Mouse (Mus musculus) MEL (cell line): Measurements from ENCODE around the gene Ccdc34. TPM values are rescaled to one million over a fixed set of nuclear protein-coding genes. Genes with fewer than 3 reads are reported as not detected.

Experiments used
- DNase-seq: peaks from one replicate; pipeline ENCODE4 v3.0.0; 2011; ENCODE audit warnings: low read depth, low spot score
- H3K27ac ChIP-seq: 2 replicates; pipeline ENCODE4 v1.5.1; 2012; ENCODE audit warnings: low read depth, mild to moderate bottlenecking, control low read depth, low read length, moderate library complexity; ENCODE audit not compliant: control insufficient read depth
- H3K27me3 ChIP-seq, 2 experiments: fragments of 150-350 bp in 1 of 2; sonication (generic) in 1 of 2; 2 replicates each; pipeline ENCODE4 v1.6.1; 2012; ENCODE audit warnings: low read length in 2 of 2, mild to moderate bottlenecking in 2 of 2, improper control_type of control experiment in 1 of 2, moderate library complexity in 1 of 2; ENCODE audit not compliant: insufficient read depth in 2 of 2, control insufficient read depth in 1 of 2
- H3K36me3 ChIP-seq, 2 experiments: 2 replicates each; pipeline ENCODE4 v1.6.1; 2012 to 2014; ENCODE audit warnings: low read length in 2 of 2, improper control_type of control experiment in 1 of 2, inconsistent platforms in 1 of 2, mild to moderate bottlenecking in 1 of 2; ENCODE audit not compliant: insufficient read depth in 2 of 2, control insufficient read depth in 1 of 2
- H3K4me1 ChIP-seq, 2 experiments: fragments of 150-350 bp in 1 of 2; sonication (generic) in 1 of 2; 2 replicates each; pipeline ENCODE4 v1.6.1; 2012; ENCODE audit warnings: low read length in 2 of 2, improper control_type of control experiment in 1 of 2, mild to moderate bottlenecking in 1 of 2; ENCODE audit not compliant: insufficient read depth in 2 of 2, control insufficient read depth in 1 of 2
- H3K4me3 ChIP-seq, 2 experiments: fragments of 150-350 bp in 1 of 2; sonication (generic) in 1 of 2; 2 replicates each; pipeline ENCODE4 v1.5.1; 2012; ENCODE audit warnings: low read depth in 2 of 2, low read length in 2 of 2, mild to moderate bottlenecking in 2 of 2, moderate library complexity in 2 of 2, control low read depth in 1 of 2, improper control_type of control experiment in 1 of 2; ENCODE audit not compliant: control insufficient read depth in 1 of 2, insufficient read depth in 1 of 2
- H3K79me2 ChIP-seq: 2 replicates; pipeline ENCODE4 v1.6.1; 2012; ENCODE audit warnings: mild to moderate bottlenecking, low read length, moderate library complexity; ENCODE audit not compliant: control insufficient read depth, poor library complexity, insufficient read depth
- H3K9ac ChIP-seq: 2 replicates; pipeline ENCODE4 v1.6.1; 2012; ENCODE audit warnings: low read depth, mild to moderate bottlenecking, control low read depth, low read length, moderate library complexity; ENCODE audit not compliant: control insufficient read depth, poor library complexity, severe bottlenecking
- H3K9me3 ChIP-seq: fragments of 150-350 bp; sonication (generic); replicated peaks from 2 replicates; pipeline ENCODE4 v1.6.1; 2012; ENCODE audit warnings: mild to moderate bottlenecking, low read length, improper control_type of control experiment, moderate library complexity; ENCODE audit not compliant: insufficient read depth
- BHLHE40 ChIP-seq: IDR thresholded peaks from 2 replicates; pipeline ENCODE4 v1.6.1; 2012; ENCODE audit warnings: low read depth, mild to moderate bottlenecking, inconsistent platforms, low read length, improper control_type of control experiment, borderline replicate concordance
- CHD1 ChIP-seq: IDR thresholded peaks from 2 replicates; pipeline ENCODE4 v1.6.1; 2012; ENCODE audit warnings: low read depth, mild to moderate bottlenecking, inconsistent platforms, low read length, improper control_type of control experiment
- CHD2 ChIP-seq: IDR thresholded peaks from 2 replicates; pipeline ENCODE4 v1.6.1; 2011; ENCODE audit warnings: low read length, improper control_type of control experiment
- E2F4 ChIP-seq: IDR thresholded peaks from 2 replicates; pipeline ENCODE4 v1.6.1; 2011; ENCODE audit warnings: low read depth, low read length, improper control_type of control experiment, borderline replicate concordance
- ELF1 ChIP-seq: IDR thresholded peaks from 2 replicates; pipeline ENCODE4 v1.6.1; 2014; ENCODE audit warnings: low read depth, mild to moderate bottlenecking, inconsistent platforms, low read length, improper control_type of control experiment, moderate library complexity
- ETS1 ChIP-seq: IDR thresholded peaks from 2 replicates; pipeline ENCODE4 v1.6.1; 2012; ENCODE audit warnings: low read depth, mild to moderate bottlenecking, inconsistent platforms, low read length, improper control_type of control experiment, moderate library complexity
- KAT2A ChIP-seq: conservative IDR thresholded peaks from 2 replicates; pipeline ENCODE4 v1.6.1; 2012; ENCODE audit warnings: low read depth, low read length, improper control_type of control experiment, inconsistent platforms
- MAZ ChIP-seq: IDR thresholded peaks from 2 replicates; pipeline ENCODE4 v1.6.1; 2012; ENCODE audit warnings: low read depth, mild to moderate bottlenecking, inconsistent platforms, low read length, improper control_type of control experiment
- MXI1 ChIP-seq: IDR thresholded peaks from 2 replicates; pipeline ENCODE4 v1.6.1; 2011; ENCODE audit warnings: mild to moderate bottlenecking, low read depth, low read length, improper control_type of control experiment
- MYC ChIP-seq: IDR thresholded peaks from 2 replicates; pipeline ENCODE4 v1.6.1; 2011; ENCODE audit warnings: low read depth, mild to moderate bottlenecking, low read length, improper control_type of control experiment, moderate library complexity
- POLR2AphosphoS5 ChIP-seq: IDR thresholded peaks from 2 replicates; pipeline ENCODE4 v1.6.1; 2012; ENCODE audit warnings: low read depth, borderline replicate concordance, mild to moderate bottlenecking, inconsistent platforms, low read length, moderate library complexity, mixed read lengths
- RCOR1 ChIP-seq: IDR thresholded peaks from 2 replicates; pipeline ENCODE4 v1.6.1; 2012; ENCODE audit warnings: low read depth, mild to moderate bottlenecking, inconsistent platforms, low read length, improper control_type of control experiment
- SIN3A ChIP-seq: IDR thresholded peaks from 2 replicates; pipeline ENCODE4 v1.6.1; 2012; ENCODE audit warnings: low read length, improper control_type of control experiment, inconsistent platforms
- SMC3 ChIP-seq: IDR thresholded peaks from 2 replicates; pipeline ENCODE4 v1.6.1; 2011; ENCODE audit warnings: low read depth, low read length, improper control_type of control experiment
- TAL1 ChIP-seq: IDR thresholded peaks from 2 replicates; pipeline ENCODE4 v1.6.1; 2012; ENCODE audit warnings: mild to moderate bottlenecking, inconsistent platforms, low read length, moderate library complexity, mixed read lengths
- UBTF ChIP-seq: IDR thresholded peaks from 2 replicates; pipeline ENCODE4 v1.6.1; 2012; ENCODE audit warnings: low read depth, mild to moderate bottlenecking, inconsistent platforms, low read length, improper control_type of control experiment, moderate library complexity, borderline replicate concordance; ENCODE audit not compliant: insufficient read depth
- USF2 ChIP-seq, 2 experiments: IDR thresholded peaks; 2 replicates each; pipeline ENCODE4 v1.6.1; 2011 to 2012; ENCODE audit warnings: improper control_type of control experiment in 2 of 2, low read length in 2 of 2, borderline replicate concordance in 1 of 2, inconsistent platforms in 1 of 2, low read depth in 1 of 2, mild to moderate bottlenecking in 1 of 2; ENCODE audit not compliant: insufficient read depth in 1 of 2
- ZC3H11A ChIP-seq: IDR thresholded peaks from 2 replicates; pipeline ENCODE4 v1.6.1; 2012; ENCODE audit warnings: low read depth, mild to moderate bottlenecking, inconsistent platforms, low read length, improper control_type of control experiment
- ZKSCAN1 ChIP-seq: IDR thresholded peaks from 2 replicates; pipeline ENCODE4 v1.6.1; 2012; ENCODE audit warnings: low read depth, mild to moderate bottlenecking, inconsistent platforms, low read length, improper control_type of control experiment, moderate library complexity
- ZMIZ1 ChIP-seq: IDR thresholded peaks from 2 replicates; pipeline ENCODE4 v1.6.1; 2012; ENCODE audit warnings: low read depth, mild to moderate bottlenecking, inconsistent platforms, low read length, improper control_type of control experiment, moderate library complexity
- polyA plus RNA-seq, 2 experiments: library from polyadenylated mRNA; stranded (reverse) in 1 of 2; unstranded in 1 of 2; fragments of >175 nt in 1 of 2; fragments of >200 nt in 1 of 2; gene quantifications; 2 replicates each; pipeline versions ENCODE4 v1.2.1 to v1.2.4; 2012; ENCODE audit warnings: low replicate concordance in 2 of 2, low read depth in 1 of 2; ENCODE audit not compliant: insufficient read length in 2 of 2, insufficient read depth in 1 of 2, missing spikeins in 1 of 2
- total RNA-seq: library from RNA; depleted of rRNA; stranded (reverse); fragments of 300-350 nt; gene quantifications from 2 replicates; pipeline ENCODE4 v1.2.3, GENCODE M21; 2012

The Ccdc34 gene
- total and polyA plus RNA-seq, 3 experiments = 14.1 to 39.0 TPM; not detected in 1

DNA sequence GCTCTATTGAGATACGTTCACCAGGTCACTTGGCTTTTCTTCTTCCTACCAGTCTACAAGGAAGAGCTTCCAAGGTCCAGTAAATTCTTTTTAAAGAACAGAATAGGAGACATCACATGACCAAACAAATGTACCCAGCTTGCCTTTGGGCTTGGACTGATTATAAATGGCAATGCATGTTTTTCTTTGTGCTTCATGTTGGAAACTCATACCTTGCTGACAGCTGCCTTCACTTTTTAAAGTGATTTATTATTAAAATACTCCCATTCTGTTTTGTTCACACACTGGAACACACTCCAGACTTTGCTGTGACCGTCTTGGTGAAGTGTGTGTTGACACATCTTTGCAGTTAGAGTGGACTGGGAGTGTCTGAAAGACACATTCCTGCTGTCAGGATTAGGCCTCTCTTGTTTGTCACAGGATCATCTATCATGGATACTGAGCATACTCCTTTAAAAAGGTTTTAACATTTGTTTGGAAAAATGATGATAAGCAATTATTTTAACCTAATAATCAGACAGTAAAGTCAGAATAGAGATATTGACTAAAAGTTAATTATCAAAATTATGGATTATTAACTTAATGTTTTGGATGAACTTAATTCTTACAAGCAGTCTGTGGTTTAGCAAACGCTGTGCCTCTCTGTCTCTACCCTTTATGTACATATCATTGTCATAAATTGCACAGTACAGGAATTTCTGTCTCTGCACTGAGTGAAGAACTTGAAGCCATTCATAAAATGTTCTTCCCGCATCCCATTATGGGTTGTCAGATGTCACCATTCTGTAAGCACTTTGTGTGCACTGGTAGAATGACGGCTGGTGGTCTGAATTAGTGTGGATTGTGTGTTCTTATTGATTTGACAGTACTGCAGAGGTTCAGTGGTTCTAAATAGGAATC, 25.5 kb downstream of the Ccdc34 start:
- Histone ChIP-seq H3K79me2 (no peaks in the 10 kb centered on the region), H3K36me3 (no peaks in the 10 kb centered on the region; a peak in 2 of 4 replicates), H3K4me3 (no peak overlapping the region), H3K27ac (no peak overlapping the region), H3K9me3 (no peaks in the 10 kb centered on the region), H3K27me3 (no peaks in the 10 kb centered on the region), H3K4me1 (no peaks in the 10 kb centered on the region), H3K9ac (no peak overlapping the region)
- TF ChIP-seq BHLHE40 (no peak), UBTF (no peak), CHD1 (no peak), MYC (no peak), RCOR1 (no peak), ELF1 (no peak), ETS1 (no peak), ZC3H11A (no peak), SMC3 (no peak), ZMIZ1 (no peak), ZKSCAN1 (no peak), MAZ (no peak), SIN3A (no peak), POLR2AphosphoS5 (no peak), KAT2A (no peak), CHD2 (no peak), USF2 (IDR thresholded peaks at IDR 0.05; ENCODE audit: borderline replicate concordance in 1 of 2, insufficient read depth in 1 of 2, low read depth in 1 of 2, low read length in 2 of 2) (no peak), MXI1 (no peak), TAL1 (no peak)
- no peak for DNase-seq

DNA sequence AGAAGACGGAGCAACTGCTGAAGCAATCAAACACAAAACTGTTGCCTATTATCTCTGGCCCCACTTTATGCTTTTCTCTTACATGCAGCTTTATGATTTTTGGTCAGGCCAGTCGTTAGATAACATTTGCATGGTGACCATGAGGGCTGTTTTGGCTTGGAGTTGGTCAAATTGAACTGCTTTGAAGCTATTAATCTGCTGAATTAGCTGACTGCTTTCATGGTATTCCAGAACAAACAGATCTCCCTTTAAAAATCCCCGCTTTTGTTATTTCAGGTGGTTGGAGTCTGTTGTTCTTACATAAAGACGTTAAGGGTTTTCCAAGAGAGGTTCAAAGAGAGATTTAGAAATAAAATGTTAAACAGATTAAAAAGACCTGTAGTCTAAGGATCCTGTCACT, 40.8 kb downstream of the Ccdc34 start:
- Histone ChIP-seq H3K9me3 (no peaks in the 10 kb centered on the region), H3K27ac (no peak overlapping the region), H3K4me1 (no peaks in the 10 kb centered on the region), H3K27me3 (no peaks in the 10 kb centered on the region), H3K79me2 (no peaks in the 10 kb centered on the region), H3K4me3 (no peak overlapping the region), H3K36me3 (no peaks in the 10 kb centered on the region), H3K9ac (no peak overlapping the region)
- no peak for TF ChIP-seq E2F4
- DNase-seq = no peak
